Mouse (Mus musculus) gastrocnemius, postnatal 14 days (tissue): ENCODE measurements around the gene Mthfsd. TPM values are rescaled to one million over a fixed set of nuclear protein-coding genes. Genes with fewer than 3 reads are reported as not detected.

Experiments used
- microRNA-seq, 2 experiments: library from miRNA; unstranded; fragments of <30 nt; microRNA quantifications; one replicate each; pipeline ENCODE4 v1.2.0; 2021
- total RNA-seq, 2 experiments: library from RNA; stranded (reverse); gene quantifications; 2 replicates each; pipeline ENCODE4 v1.2.3; 2021

The Mthfsd gene
- total RNA-seq, 2 experiments from 2014 or later, result 12.5 to 13.0 TPM

Small RNAs within 50 kb of the gene (microRNA-seq; reads per million reads assigned to microRNA genes)
- 0 reads per million in 2 experiments for gene Gm27530

Other genes starting within 250 kb of the Mthfsd start
- gene Foxf1, start 24.0 kb downstream of the Mthfsd start, total RNA-seq, result under 1 TPM; 0.14 to 0.18 TPM
- under 1 TPM; 0.33 to 0.45 TPM for gene Foxc2, start 7.8 kb upstream of the Mthfsd start, total RNA-seq
- gene Foxl1, start 19.5 kb upstream of the Mthfsd start, total RNA-seq, result under 1 TPM in 1 of 2 experiments, not detected in 1; 0.10 TPM